Mouse (Mus musculus): Measurements from ENCODE around the gene Agxt2. TPM values are rescaled to one million over a fixed set of nuclear protein-coding genes. Genes with fewer than 3 reads are reported as not detected.

Agxt2 gene
- polyA plus RNA-seq (2012; ENCODE audit: low replicate concordance): not detected in 2 replicates

GRCm38 (mm10) chr15:10358039-10358948 lies at the start of gene Agxt2:
TSS of gene Agxt2 (plus strand) at chr15:10358532.

GRCm38 (mm10) chr15:10325080-10325479 lies 33.3 kb upstream of the Agxt2 start, which contains the start of gene Gm21973:
TSS of gene Gm21973 (plus strand) at chr15:10325380.

Other genes starting within 250 kb of the Agxt2 start
- gene Prlr, start 181.3 kb upstream of the Agxt2 start, polyA plus RNA-seq (2012; ENCODE audit: low replicate concordance): 0.07 and 0.11 TPM in 2 replicates
- gene Gm21973, start 33.2 kb upstream of the Agxt2 start, polyA plus RNA-seq (2012; ENCODE audit: low replicate concordance): not detected in 2 replicates
- gene Dnajc21, start 112.0 kb downstream of the Agxt2 start, polyA plus RNA-seq (2012; ENCODE audit: low replicate concordance): 6.6 and 9.1 TPM in 2 replicates
- gene Brix1, start 127.4 kb downstream of the Agxt2 start, polyA plus RNA-seq (2012; ENCODE audit: low replicate concordance): 14.6 and 23.0 TPM in 2 replicates
- 7.8 and 13.8 TPM in 2 replicates for gene Rad1, start 127.5 kb downstream of the Agxt2 start, polyA plus RNA-seq (2012; ENCODE audit: low replicate concordance)
- gene Ttc23l, start 200.1 kb downstream of the Agxt2 start, polyA plus RNA-seq (2012; ENCODE audit: low replicate concordance): not detected in 2 replicates